Mouse (Mus musculus): ENCODE data around the gene Cdk15. TPM values are rescaled to one million over a fixed set of nuclear protein-coding genes. Genes with fewer than 3 reads are reported as not detected.

Gene Cdk15
- total RNA-seq, 2 experiments from 2014 or later, result not detected

Other genes with a start within 250 kb of the Cdk15 start
- gene C2cd6, start 162.0 kb upstream of the Cdk15 start, total RNA-seq (2015), result not detected in 2 replicates
- gene C2cd6, start 162.0 kb upstream of the Cdk15 start, total RNA-seq (2017), result not detected in 2 replicates
- gene Tmem237, start 136.5 kb upstream of the Cdk15 start, total RNA-seq (2015), result 6.2 and 9.2 TPM in 2 replicates
- 10.0 and 16.9 TPM in 2 replicates for gene Tmem237, start 136.5 kb upstream of the Cdk15 start, total RNA-seq (2017)
- 0.68 and 1.2 TPM in 2 replicates for gene Mpp4, start 93.5 kb upstream of the Cdk15 start, total RNA-seq (2015)
- 0.42 and 1.0 TPM in 2 replicates for gene Mpp4, start 93.5 kb upstream of the Cdk15 start, total RNA-seq (2017)
- 4.1 and 6.4 TPM in 2 replicates for gene Als2, start 19.7 kb upstream of the Cdk15 start, total RNA-seq (2015)
- 8.8 and 12.9 TPM in 2 replicates for gene Als2, start 19.7 kb upstream of the Cdk15 start, total RNA-seq (2017)
- 6.7 and 7.5 TPM in 2 replicates for gene Fzd7, start 225.5 kb downstream of the Cdk15 start, total RNA-seq (2015)
- 4.2 and 7.0 TPM in 2 replicates for gene Fzd7, start 225.5 kb downstream of the Cdk15 start, total RNA-seq (2017)

Measured in megakaryocyte progenitor cell, adult 5-6 weeks (primary cell).